Mouse (Mus musculus) naive thymus-derived CD4-positive, alpha-beta T cell, adult 5 months (primary cell): ENCODE data around the gene Ms4a4a. TPM values are rescaled to one million over a fixed set of nuclear protein-coding genes. Genes with fewer than 3 reads are reported as not detected.

Source experiments
- polyA plus RNA-seq: library from polyadenylated mRNA; unstranded; fragments of 100-300 nt; shearing (Covaris generic); gene quantifications from one replicate; pipeline ENCODE4 v1.2.1, GENCODE M21; 2017

Ms4a4a gene
- polyA plus RNA-seq: 1.6 TPM

DNA sequence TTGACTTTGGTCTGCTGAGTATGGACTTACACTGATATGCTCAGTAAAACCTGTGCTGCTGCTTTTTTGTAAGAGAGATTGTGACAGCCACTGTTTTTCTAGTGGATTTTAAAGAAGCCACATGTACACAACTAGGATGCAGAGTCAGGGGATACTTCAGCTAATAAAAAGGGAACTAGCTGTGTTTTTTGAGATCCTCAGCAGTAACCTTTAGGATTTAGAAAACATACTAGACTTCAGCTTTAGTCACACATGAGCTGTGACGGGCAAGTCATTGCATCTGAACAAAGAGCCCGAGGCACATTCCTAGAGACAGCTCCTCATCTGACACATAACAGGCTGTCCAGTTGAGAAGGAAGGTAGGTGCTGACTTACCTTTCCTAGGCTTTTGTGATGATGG is at the start of gene Ms4a4a:
Gene Ms4a4a, plus strand, starts transcription at position 251 of the 400 bp plus-strand sequence.

DNA sequence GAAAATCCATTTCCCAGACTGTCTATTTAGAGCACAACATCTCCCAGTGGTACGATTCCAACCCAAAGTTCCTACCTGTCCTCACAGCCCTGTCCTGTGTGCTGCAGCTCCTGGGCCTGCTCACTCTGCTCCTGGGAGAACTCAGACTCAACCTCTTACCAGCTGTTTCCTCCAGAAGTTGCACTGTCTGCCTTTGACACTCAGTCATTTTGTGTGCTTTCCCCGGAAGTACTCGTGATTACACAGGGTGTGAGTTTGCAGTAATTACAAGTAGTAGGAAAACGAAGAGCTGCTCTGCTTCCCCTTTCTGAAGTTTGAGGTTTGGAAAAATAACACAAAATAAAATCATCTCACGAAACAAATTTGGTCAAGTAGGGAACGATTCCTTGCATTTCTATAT is 39.4 kb upstream of the Ms4a4a start, which contains the start of gene Ms4a7:
Gene Ms4a7, minus strand, starts transcription at position 215 of the 400 bp plus-strand sequence.

DNA sequence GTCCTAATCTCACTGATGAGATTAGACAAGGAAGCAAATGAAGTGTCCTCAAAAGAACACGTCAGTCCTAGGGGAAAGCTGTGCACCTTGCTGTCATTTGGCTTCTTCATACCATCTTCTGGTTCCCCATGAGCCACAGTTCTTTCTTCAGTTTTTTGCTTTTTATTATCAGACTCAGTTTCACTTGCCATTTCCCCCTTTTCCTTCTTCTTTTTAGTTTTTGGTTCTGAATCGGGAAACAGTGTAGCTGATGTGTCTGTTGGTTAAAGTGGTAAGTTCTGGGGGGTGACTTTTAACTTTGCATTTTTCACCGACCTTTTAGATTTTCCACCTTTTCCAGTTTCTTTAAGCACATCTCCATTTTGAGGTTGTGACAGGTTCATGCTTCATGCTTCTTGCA is 29.2 kb downstream of the Ms4a4a start, which contains the start of gene Ms4a4c:
Gene Ms4a4c, plus strand, starts transcription at position 244 of the 400 bp plus-strand sequence.

Other genes with a start within 250 kb of the Ms4a4a start
- gene 1700017D01Rik, start 244.6 kb upstream of the Ms4a4a start, polyA plus RNA-seq: not detected
- gene 1700025F22Rik, start 210.2 kb upstream of the Ms4a4a start, polyA plus RNA-seq: not detected
- gene Ms4a13, start 178.8 kb upstream of the Ms4a4a start, polyA plus RNA-seq: not detected
- gene Ms4a12, start 143.1 kb upstream of the Ms4a4a start, polyA plus RNA-seq: not detected
- not detected for gene Ms4a1, start 109.3 kb upstream of the Ms4a4a start, polyA plus RNA-seq
- not detected for gene Ms4a5, start 91.7 kb upstream of the Ms4a4a start, polyA plus RNA-seq
- not detected for gene Ms4a14, start 61.1 kb upstream of the Ms4a4a start, polyA plus RNA-seq
- gene Ms4a7, start 39.4 kb upstream of the Ms4a4a start, polyA plus RNA-seq: not detected
- gene Ms4a4c, start 29.2 kb downstream of the Ms4a4a start, polyA plus RNA-seq: 21.3 TPM
- gene Ms4a4b, start 68.0 kb downstream of the Ms4a4a start, polyA plus RNA-seq: 1,590 TPM
- 9.9 TPM for gene Ms4a6c, start 93.8 kb downstream of the Ms4a4a start, polyA plus RNA-seq
- 643 TPM for gene Gm8369, start 110.4 kb downstream of the Ms4a4a start, polyA plus RNA-seq
- gene Ms4a6b, start 141.0 kb downstream of the Ms4a4a start, polyA plus RNA-seq: 637 TPM
- 1.7 TPM for gene Ms4a4d, start 161.3 kb downstream of the Ms4a4a start, polyA plus RNA-seq
- gene Ms4a6d, start 229.3 kb downstream of the Ms4a4a start, polyA plus RNA-seq: 2.8 TPM
- gene Ms4a2, start 248.2 kb downstream of the Ms4a4a start, polyA plus RNA-seq: not detected